ENCODE assay signal across 22 mouse cellular contexts in genomic region chr11:116143468-116143867, GRCm38 (mm10). TPM values are rescaled to one million over a fixed set of nuclear protein-coding genes. Genes with fewer than 3 reads are reported as not detected.
DNase-seq lines count a peak whose midpoint lies in the region; ATAC-seq and TF ChIP-seq lines count a peak whose summit lies in the region.
"Had no signal": no experiment of that assay in that cellular context is flagged by ENCODE, and none has a peak within 500 bp of the region (broad histone marks: within the 10 kb centered on the region; RNA-seq: fewer than 3 reads in every experiment).

No protein-coding gene starts in this region.

- peaks cover 1 to 15% of the 10 kb centered on the region in 2 experiments; a peak in 3 of 4 replicates for H3K36me3 ChIP-seq in MEL (ENCODE audit: control insufficient read depth in 1 of 2, insufficient read depth in 2 of 2, low read length in 2 of 2)
- peaks cover 42% of the 10 kb centered on the region for H3K36me3 ChIP-seq in liver, embryonic 13.5 days
- H3K36me3 ChIP-seq in liver, postnatal 0 days (replicated peaks; ENCODE audit: insufficient read depth, low read length), result peaks cover 6% of the 10 kb centered on the region; the same call in 1 of the 2 replicates
- H3K36me3 ChIP-seq in kidney, embryonic 15.5 days, result peaks cover 65% of the 10 kb centered on the region

- TF ChIP-seq RAD21 in MEL (IDR thresholded peaks at IDR 0.05; ENCODE audit: low read depth, low read length), result no peak

- no peak for TF ChIP-seq EP300 in MEL (IDR thresholded peaks at IDR 0.05; ENCODE audit: low read depth in 1 of 2, low read length in 2 of 2)
- peak; percentile 52; the same call in 1 of the 2 replicates for TF ChIP-seq EP300 in liver, postnatal 0 days (IDR thresholded peaks at IDR 0.05; ENCODE audit: low read depth)

- H3K9ac ChIP-seq in MEL (ENCODE audit: control insufficient read depth, low read depth, low read length, poor library complexity, severe bottlenecking), result no peak overlapping the region
- H3K9ac ChIP-seq in liver, embryonic 13.5 days, result peak overlapping the region; percentile 62
- no peak overlapping the region for H3K9ac ChIP-seq in liver, postnatal 0 days (replicated peaks)
- no peak overlapping the region for H3K9ac ChIP-seq in kidney, embryonic 15.5 days
- H3K9ac ChIP-seq: forebrain, embryonic 12.5 days; hindbrain, embryonic 13.5 days had no signal

- intact Hi-C loops in gastrocnemius, postnatal 14 days (cut with DNase I; ENCODE audit: low total_unique reads), result loop anchor here (5.0 kb wide), 1 partner anchor 74 kb away; no protein-coding TSS in a partner anchor

- peaks cover 6 to 26% of the 10 kb centered on the region in 2 experiments; a peak in 3 of 4 replicates for H3K4me1 ChIP-seq in MEL (ENCODE audit: control insufficient read depth in 1 of 2, insufficient read depth in 2 of 2, low read length in 2 of 2)
- H3K4me1 ChIP-seq in liver, embryonic 13.5 days (replicated peaks), result peaks cover 47% of the 10 kb centered on the region
- peaks cover 24% of the 10 kb centered on the region for H3K4me1 ChIP-seq in liver, postnatal 0 days (ENCODE audit: insufficient read depth)
- H3K4me1 ChIP-seq in kidney, embryonic 15.5 days, result peaks cover 6% of the 10 kb centered on the region

- no peak overlapping the region for H3K4me3 ChIP-seq in MEL (ENCODE audit: control insufficient read depth in 1 of 2, insufficient read depth in 1 of 2, low read depth in 2 of 2, low read length in 2 of 2)
- H3K4me3 ChIP-seq in liver, embryonic 13.5 days (replicated peaks), result no peak overlapping the region
- no peak overlapping the region for H3K4me3 ChIP-seq in liver, postnatal 0 days (ENCODE audit: low read depth, low read length)
- H3K4me3 ChIP-seq in kidney, embryonic 15.5 days (replicated peaks), result no peak overlapping the region
- H3K4me3 ChIP-seq: embryonic facial prominence, embryonic 10.5 days; forebrain, embryonic 12.5 days; heart, embryonic 13.5 days; hindbrain, embryonic 13.5 days had no signal

- H3K4me2 ChIP-seq in liver, embryonic 13.5 days, result peak overlapping the region; percentile 37
- no peak overlapping the region for H3K4me2 ChIP-seq in liver, postnatal 0 days (ENCODE audit: low read depth, low read length)
- H3K4me2 ChIP-seq in kidney, embryonic 15.5 days, result no peak overlapping the region
- H3K4me2 ChIP-seq: forebrain, embryonic 12.5 days; heart, embryonic 13.5 days; hindbrain, embryonic 13.5 days had no signal

- no peaks in the 10 kb centered on the region for H3K27me3 ChIP-seq in MEL (ENCODE audit: control insufficient read depth in 1 of 2, insufficient read depth in 2 of 2, low read length in 2 of 2)
- no peaks in the 10 kb centered on the region for H3K27me3 ChIP-seq in liver, embryonic 13.5 days
- no peaks in the 10 kb centered on the region for H3K27me3 ChIP-seq in liver, postnatal 0 days (ENCODE audit: insufficient read depth, low read length)
- no peaks in the 10 kb centered on the region for H3K27me3 ChIP-seq in kidney, embryonic 15.5 days
- H3K27me3 ChIP-seq: forebrain, embryonic 12.5 days; heart, embryonic 13.5 days; hindbrain, embryonic 13.5 days had no signal

- no peak overlapping the region for H3K27ac ChIP-seq in MEL (ENCODE audit: control insufficient read depth, low read depth, low read length)
- peak overlapping the region; percentile 89 for H3K27ac ChIP-seq in liver, embryonic 13.5 days
- H3K27ac ChIP-seq in liver, postnatal 0 days (ENCODE audit: low read depth), result peak overlapping the region; percentile 58; the same call in 1 of the 2 replicates
- H3K27ac ChIP-seq in kidney, embryonic 15.5 days, result no peak overlapping the region
- H3K27ac ChIP-seq: forebrain, embryonic 12.5 days; hindbrain, embryonic 13.5 days; hindbrain, postnatal 0 days had no signal

- 55% methylated on average over 3 of the region's 3 CpGs for WGBS in liver, embryonic 13.5 days (ENCODE audit: insufficient replicate concordance)
- 78% methylated on average over 3 of the region's 3 CpGs for WGBS in liver, postnatal 0 days (ENCODE audit: insufficient replicate concordance)
- 84% methylated on average over 3 of the region's 3 CpGs for WGBS in kidney, embryonic 15.5 days

- no peak for DNase-seq in MEL (ENCODE audit: low read depth, low spot score)
- DNase-seq in liver, embryonic 13.5 days, result no peak
- no peak for DNase-seq in liver, postnatal 0 days
- DNase-seq in gastrocnemius, postnatal 14 days, result no peak
- no peak for DNase-seq in lung, adult 18-20 months
- DNase-seq: adrenal gland, adult 2 months; adrenal gland, postnatal 36 days; cerebellum, adult 11 months; cerebellum, adult 9-10 months; cerebellum, postnatal 25 days; gastrocnemius, postnatal 36 days; heart, adult 11 months; heart, postnatal 4 days; kidney, adult 18-20 months had no signal

- peaks cover 1% of the 10 kb centered on the region for H3K79me2 ChIP-seq in MEL (ENCODE audit: control insufficient read depth, insufficient read depth, low read length, poor library complexity)

- TF ChIP-seq CTCF in MEL (IDR thresholded peaks at IDR 0.05 in 2 of 3, conservative IDR thresholded peaks at IDR 0.05 in 1 of 3; ENCODE audit: control insufficient read depth in 1 of 3, insufficient read depth in 1 of 3, low read depth in 2 of 3, low read length in 3 of 3, poor library complexity in 1 of 3, severe bottlenecking in 1 of 3), result no peak
- no peak for TF ChIP-seq CTCF in liver, postnatal 0 days (IDR thresholded peaks at IDR 0.05; ENCODE audit: low read depth)

- ATAC-seq in erythroid progenitor cell, adult 5-6 weeks (replicated peaks; ENCODE audit: low FRiP score, poor library complexity, severe bottlenecking), result peak; percentile 27
- peak; percentile 32 for ATAC-seq in liver, embryonic 13.5 days (ENCODE audit: low read depth)
- no peak for ATAC-seq in liver, postnatal 0 days
- no peak for ATAC-seq in kidney, embryonic 15.5 days (replicated peaks; ENCODE audit: low FRiP score)
- ATAC-seq: forebrain, embryonic 16.5 days; hindbrain, postnatal 0 days had no signal

- no peaks in the 10 kb centered on the region for H3K9me3 ChIP-seq in MEL (replicated peaks; ENCODE audit: insufficient read depth, low read length)
- H3K9me3 ChIP-seq in liver, embryonic 13.5 days (replicated peaks), result no peaks in the 10 kb centered on the region
- H3K9me3 ChIP-seq in liver, postnatal 0 days (ENCODE audit: low read length), result no peaks in the 10 kb centered on the region
- no peaks in the 10 kb centered on the region for H3K9me3 ChIP-seq in kidney, embryonic 15.5 days (replicated peaks)
- H3K9me3 ChIP-seq: embryonic facial prominence, embryonic 10.5 days; forebrain, embryonic 12.5 days; heart, embryonic 13.5 days; hindbrain, embryonic 13.5 days had no signal

- no peak for TF ChIP-seq POLR2A in MEL (IDR thresholded peaks at IDR 0.05; ENCODE audit: control insufficient read depth in 1 of 2, insufficient read depth in 1 of 2, low read depth in 1 of 2, low read length in 2 of 2, poor library complexity in 1 of 2)

RNA-seq across cellular contexts. Expression of gene Mrpl38, which starts 4.8 kb away (rescaled TPM):
- total RNA-seq in MEL (2012; rRNA removed), result 105 and 113 TPM in 2 replicates
- polyA plus RNA-seq in MEL (2012; ENCODE audit: insufficient read depth in 1 of 2, insufficient read length in 2 of 2, low read depth in 1 of 2, low replicate concordance in 2 of 2, missing spikeins in 1 of 2), result 100 to 1,000 TPM in 1 of 2 experiments, not detected in 1; 157 TPM
- 9.2 and 16.9 TPM in 2 replicates for total RNA-seq in erythroid progenitor cell, adult 5-6 weeks (2015; ENCODE audit: low replicate concordance)
- total RNA-seq in erythroid progenitor cell, adult 5-6 weeks (2017; ENCODE audit: low replicate concordance), result 5.3 and 8.5 TPM in 2 replicates
- 66.6 and 70.9 TPM in 2 replicates for polyA plus RNA-seq in liver, embryonic 13.5 days (2015; fragmentation: Nextera tagmentation; extraction: Ambion mirVana)
- 43.9 and 44.0 TPM in 2 replicates for polyA plus RNA-seq in liver, postnatal 0 days (2015; fragmentation: Nextera tagmentation; extraction: Ambion mirVana)
- total RNA-seq in gastrocnemius, postnatal 14 days (2021), result 10 to 100 TPM; 41.8 to 49.5 TPM
- 102 and 112 TPM in 2 replicates for polyA plus RNA-seq in kidney, embryonic 15.5 days (2015; fragmentation: Nextera tagmentation; extraction: Ambion mirVana)

RNA-seq across cellular contexts. Expression of gene Trim65, which starts 12.5 kb away (rescaled TPM):
- 8.2 and 8.8 TPM in 2 replicates for total RNA-seq in MEL (2012; rRNA removed)
- polyA plus RNA-seq in MEL (2012; ENCODE audit: insufficient read depth in 1 of 2, insufficient read length in 2 of 2, low read depth in 1 of 2, low replicate concordance in 2 of 2, missing spikeins in 1 of 2), result 10 to 100 TPM in 1 of 2 experiments, not detected in 1; 10.7 TPM
- total RNA-seq in erythroid progenitor cell, adult 5-6 weeks (2015; ENCODE audit: low replicate concordance), result 4.0 and 4.6 TPM in 2 replicates
- 0.30 and 1.4 TPM in 2 replicates for total RNA-seq in erythroid progenitor cell, adult 5-6 weeks (2017; ENCODE audit: low replicate concordance)
- polyA plus RNA-seq in liver, embryonic 13.5 days (2015; fragmentation: Nextera tagmentation; extraction: Ambion mirVana), result 1.1 and 1.4 TPM in 2 replicates
- polyA plus RNA-seq in liver, postnatal 0 days (2015; fragmentation: Nextera tagmentation; extraction: Ambion mirVana), result 1.1 and 1.2 TPM in 2 replicates
- total RNA-seq in gastrocnemius, postnatal 14 days (2021), result 1 to 10 TPM; 3.3 to 3.5 TPM
- 4.5 and 5.4 TPM in 2 replicates for polyA plus RNA-seq in kidney, embryonic 15.5 days (2015; fragmentation: Nextera tagmentation; extraction: Ambion mirVana)

RNA-seq across cellular contexts. Expression of gene Trim47, which starts 16.5 kb away (rescaled TPM):
- total RNA-seq in MEL (2012; rRNA removed), result 3.6 and 6.7 TPM in 2 replicates
- polyA plus RNA-seq in MEL (2012; ENCODE audit: insufficient read depth in 1 of 2, insufficient read length in 2 of 2, low read depth in 1 of 2, low replicate concordance in 2 of 2, missing spikeins in 1 of 2), result 1 to 10 TPM in 1 of 2 experiments, not detected in 1; 5.6 TPM
- 2.5 TPM in 1 of 2 replicates, not detected in the other for total RNA-seq in erythroid progenitor cell, adult 5-6 weeks (2015; ENCODE audit: low replicate concordance)
- 0.90 TPM in 1 of 2 replicates, not detected in the other for total RNA-seq in erythroid progenitor cell, adult 5-6 weeks (2017; ENCODE audit: low replicate concordance)
- polyA plus RNA-seq in liver, embryonic 13.5 days (2015; fragmentation: Nextera tagmentation; extraction: Ambion mirVana), result 3.7 and 4.0 TPM in 2 replicates
- polyA plus RNA-seq in liver, postnatal 0 days (2015; fragmentation: Nextera tagmentation; extraction: Ambion mirVana), result 5.7 and 7.4 TPM in 2 replicates
- total RNA-seq in gastrocnemius, postnatal 14 days (2021), result 10 to 100 TPM; 21.2 to 21.3 TPM
- 21.4 and 24.6 TPM in 2 replicates for polyA plus RNA-seq in kidney, embryonic 15.5 days (2015; fragmentation: Nextera tagmentation; extraction: Ambion mirVana)

RNA-seq across cellular contexts. Expression of gene Fbf1, which starts 24.5 kb away (rescaled TPM):
- 29.0 and 32.5 TPM in 2 replicates for total RNA-seq in MEL (2012; rRNA removed)
- 10 to 100 TPM in 1 of 2 experiments, not detected in 1; 29.2 TPM for polyA plus RNA-seq in MEL (2012; ENCODE audit: insufficient read depth in 1 of 2, insufficient read length in 2 of 2, low read depth in 1 of 2, low replicate concordance in 2 of 2, missing spikeins in 1 of 2)
- 13.3 and 32.7 TPM in 2 replicates for total RNA-seq in erythroid progenitor cell, adult 5-6 weeks (2015; ENCODE audit: low replicate concordance)
- total RNA-seq in erythroid progenitor cell, adult 5-6 weeks (2017; ENCODE audit: low replicate concordance), result 12.3 and 27.5 TPM in 2 replicates
- polyA plus RNA-seq in liver, embryonic 13.5 days (2015; fragmentation: Nextera tagmentation; extraction: Ambion mirVana), result 7.0 and 9.0 TPM in 2 replicates
- polyA plus RNA-seq in liver, postnatal 0 days (2015; fragmentation: Nextera tagmentation; extraction: Ambion mirVana), result 2.2 and 2.3 TPM in 2 replicates
- 10 to 100 TPM in 1 of 2 experiments, 1 to 10 TPM in 1; 9.1 to 11.6 TPM for total RNA-seq in gastrocnemius, postnatal 14 days (2021)
- 37.4 and 41.4 TPM in 2 replicates for polyA plus RNA-seq in kidney, embryonic 15.5 days (2015; fragmentation: Nextera tagmentation; extraction: Ambion mirVana)

RNA-seq across cellular contexts. Expression of gene Ten1, which starts 55.2 kb away (rescaled TPM):
- 57.9 and 60.8 TPM in 2 replicates for total RNA-seq in MEL (2012; rRNA removed)
- polyA plus RNA-seq in MEL (2012; ENCODE audit: insufficient read depth in 1 of 2, insufficient read length in 2 of 2, low read depth in 1 of 2, low replicate concordance in 2 of 2, missing spikeins in 1 of 2), result 10 to 100 TPM in 1 of 2 experiments, not detected in 1; 66.9 TPM
- 11.2 and 19.3 TPM in 2 replicates for total RNA-seq in erythroid progenitor cell, adult 5-6 weeks (2015; ENCODE audit: low replicate concordance)
- total RNA-seq in erythroid progenitor cell, adult 5-6 weeks (2017; ENCODE audit: low replicate concordance), result 3.0 and 3.7 TPM in 2 replicates
- 35.2 and 38.4 TPM in 2 replicates for polyA plus RNA-seq in liver, embryonic 13.5 days (2015; fragmentation: Nextera tagmentation; extraction: Ambion mirVana)
- polyA plus RNA-seq in liver, postnatal 0 days (2015; fragmentation: Nextera tagmentation; extraction: Ambion mirVana), result 20.7 and 22.8 TPM in 2 replicates
- 10 to 100 TPM; 26.9 to 31.6 TPM for total RNA-seq in gastrocnemius, postnatal 14 days (2021)
- 75.6 and 79.4 TPM in 2 replicates for polyA plus RNA-seq in kidney, embryonic 15.5 days (2015; fragmentation: Nextera tagmentation; extraction: Ambion mirVana)

Comparison
In these comparisons a context has a peak if more than half of its experiments do, and no peak if none do; other contexts are left out.
1. ATAC-seq: peak in erythroid progenitor cell, adult 5-6 weeks (single experiment) and liver, embryonic 13.5 days (single experiment); none in liver, postnatal 0 days (single experiment) and kidney, embryonic 15.5 days (single experiment).
2. H3K27ac ChIP-seq: peak in liver, embryonic 13.5 days (single experiment) and liver, postnatal 0 days (single experiment); none in MEL (single experiment) and kidney, embryonic 15.5 days (single experiment).